Mouse (Mus musculus) NIH3T3 (cell line): ENCODE measurements around the gene Catsperg1.
"Not testable (repeated sequence)": the region's sequence is repeated elsewhere in the genome, so short reads cannot be mapped to it uniquely, and the experiment has no call there.

ENCODE experiments used
- DNase-seq: peaks from one replicate; pipeline ENCODE4 v3.0.0-alpha.2; 2012; ENCODE audit warnings: low read depth

Gene Catsperg1

GRCm38 (mm10) chr7:29213675-29214082 is at the start of gene Catsperg1:
Catsperg1 (minus strand) TSS chr7:29214035.
- DNase-seq = no peak

GRCm38 (mm10) chr7:29262151-29262550 is 48.3 kb upstream of the Catsperg1 start:
- no peak for DNase-seq

GRCm38 (mm10) chr7:29259781-29260730 is 46.2 kb upstream of the Catsperg1 start:
- no peak for DNase-seq

GRCm38 (mm10) chr7:29257368-29257767 is 43.5 kb upstream of the Catsperg1 start:
- peak; percentile 59 for DNase-seq

- no peak for DNase-seq
Measured at GRCm38 (mm10) chr7:29255875-29256274, 42.0 kb upstream of the Catsperg1 start.

GRCm38 (mm10) chr7:29253842-29254241 is 40.0 kb upstream of the Catsperg1 start:
- no peak for DNase-seq

- DNase-seq = no peak
Measured at GRCm38 (mm10) chr7:29251166-29251565, 37.3 kb upstream of the Catsperg1 start.

- peak; percentile 56 for DNase-seq
Measured at GRCm38 (mm10) chr7:29248261-29248841, 34.5 kb upstream of the Catsperg1 start, which contains the start of gene 2200002D01Rik. 2200002D01Rik (minus strand) TSS chr7:29248466.

GRCm38 (mm10) chr7:29247706-29248105 is 33.9 kb upstream of the Catsperg1 start:
- DNase-seq = peak; percentile 28

GRCm38 (mm10) chr7:29247314-29247700 is 33.5 kb upstream of the Catsperg1 start:
- peak; percentile 85 for DNase-seq

- DNase-seq = no peak
Measured at GRCm38 (mm10) chr7:29246619-29247313, 32.9 kb upstream of the Catsperg1 start.

- DNase-seq = peak; percentile 35
Measured at GRCm38 (mm10) chr7:29246015-29246414, 32.2 kb upstream of the Catsperg1 start.

- peak; percentile 52 for DNase-seq
Measured at GRCm38 (mm10) chr7:29244732-29245416, 31.0 kb upstream of the Catsperg1 start.

GRCm38 (mm10) chr7:29238019-29238967 is 24.5 kb upstream of the Catsperg1 start, which contains the start of gene Yif1b:
Yif1b (plus strand) TSS chr7:29238329.
- DNase-seq = peak; percentile 100

GRCm38 (mm10) chr7:29237596-29237995 is 23.8 kb upstream of the Catsperg1 start:
- DNase-seq = not testable (repeated sequence)

GRCm38 (mm10) chr7:29236593-29236992 is 22.8 kb upstream of the Catsperg1 start:
- DNase-seq = no peak

GRCm38 (mm10) chr7:29234661-29235060 is 20.8 kb upstream of the Catsperg1 start:
- peak; percentile 58 for DNase-seq

- peak; percentile 93 for DNase-seq
Measured at GRCm38 (mm10) chr7:29233745-29234144, 19.9 kb upstream of the Catsperg1 start.

GRCm38 (mm10) chr7:29232247-29233013 is 18.6 kb upstream of the Catsperg1 start, which contains the start of gene Kcnk6:
Kcnk6 (minus strand) TSS chr7:29232515.
- DNase-seq = no peak

GRCm38 (mm10) chr7:29231517-29231916 is 17.7 kb upstream of the Catsperg1 start:
- DNase-seq = no peak
